Mouse (Mus musculus) urinary bladder, postnatal 10 days (tissue): ENCODE measurements around the gene Mgrn1.

Source experiments
- DNase-seq: peaks from one replicate; pipeline ENCODE4 v3.0.0; 2022; ENCODE audit warnings: low spot score

The Mgrn1 gene

GRCm38 (mm10) chr16:4885760-4886689 lies at the start of gene Mgrn1:
Gene Mgrn1 (plus strand): TSS chr16:4886249.
- DNase-seq, result no peak

DNA sequence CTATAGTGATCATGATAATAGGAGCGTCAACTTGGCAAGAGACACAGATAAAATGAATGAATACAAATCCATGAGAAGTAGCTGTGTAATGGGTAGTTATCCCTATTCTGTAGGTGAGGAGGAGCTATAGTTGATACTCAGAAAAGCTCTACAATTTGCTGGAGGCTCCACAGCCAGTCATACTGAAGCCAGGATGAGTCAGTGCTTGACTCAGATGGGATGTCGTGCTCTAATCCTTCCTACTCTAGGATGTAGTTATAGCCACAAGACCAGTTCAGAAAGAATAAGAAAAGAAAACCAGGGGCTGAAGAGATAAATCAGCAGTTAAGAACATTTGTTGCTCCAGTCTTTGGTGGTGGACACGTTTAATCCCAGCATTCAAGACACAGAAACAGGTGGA lies 48.4 kb upstream of the Mgrn1 start:
- no peak for DNase-seq

GRCm38 (mm10) chr16:4839552-4839951 lies 46.5 kb upstream of the Mgrn1 start:
- no peak for DNase-seq

DNA sequence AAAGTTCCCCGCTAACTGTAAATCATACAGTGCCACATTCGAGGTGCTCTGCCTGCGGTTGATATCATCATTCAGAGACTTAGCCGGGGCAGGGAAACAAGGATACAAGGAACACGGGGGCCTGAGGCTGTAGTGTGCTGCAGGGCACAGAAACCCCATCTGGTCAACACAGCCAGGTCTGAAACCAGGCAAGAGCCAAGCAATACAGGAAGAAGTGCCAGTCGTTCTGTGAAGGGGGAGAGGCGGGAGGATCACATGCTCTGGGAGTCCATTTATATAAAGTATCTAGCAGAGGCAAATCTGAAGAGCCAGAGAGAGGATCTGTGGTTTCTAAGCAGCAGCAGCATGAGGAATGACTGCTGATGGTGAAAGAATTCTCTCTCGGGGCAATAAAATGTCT lies 45.8 kb upstream of the Mgrn1 start:
- no peak for DNase-seq

- DNase-seq, result no peak
Measured at GRCm38 (mm10) chr16:4847041-4847440, 39.0 kb upstream of the Mgrn1 start.

DNA sequence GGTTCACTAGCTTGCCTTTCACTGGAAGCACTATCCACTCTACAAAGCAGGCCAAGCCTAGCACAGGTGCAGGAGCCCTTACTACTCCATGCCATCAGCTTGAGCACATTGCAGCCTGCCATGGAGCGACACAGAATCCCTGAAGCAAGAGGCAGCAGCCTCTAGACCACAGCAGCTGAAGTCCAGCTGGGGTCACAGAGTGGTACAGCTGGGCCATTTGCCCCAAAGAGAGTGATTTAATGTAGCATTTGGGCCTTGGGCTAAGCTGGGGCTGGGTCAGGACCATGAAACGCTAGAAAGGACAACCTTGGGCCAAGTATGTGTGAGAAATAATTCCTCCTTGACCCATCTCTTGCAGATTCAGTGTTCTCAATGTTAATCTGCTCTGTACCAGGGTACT lies 38.0 kb upstream of the Mgrn1 start:
- no peak for DNase-seq

DNA sequence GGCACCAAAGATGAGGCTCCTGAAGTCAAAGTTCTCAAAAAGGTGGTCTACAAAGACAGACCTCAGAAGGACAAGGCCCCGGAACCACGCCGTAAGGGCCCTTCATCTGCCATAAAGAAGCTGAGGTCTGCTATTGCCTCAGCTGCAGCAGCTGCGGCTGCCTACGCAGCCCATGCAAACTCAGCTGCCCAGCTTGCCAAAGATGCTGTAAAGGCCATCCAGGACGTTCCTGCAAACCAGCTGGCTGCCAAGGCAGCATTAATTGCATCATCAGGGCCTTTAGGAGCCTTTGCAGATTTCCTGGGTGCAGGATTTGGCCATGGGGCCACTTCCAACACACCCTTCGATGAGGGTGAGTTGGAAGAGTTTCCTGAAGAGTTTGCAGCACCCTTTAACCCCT lies 35.7 kb upstream of the Mgrn1 start:
- DNase-seq, result no peak

- DNase-seq, result no peak
Measured at GRCm38 (mm10) chr16:4850938-4851628, 35.0 kb upstream of the Mgrn1 start.

GRCm38 (mm10) chr16:4855046-4855650 lies 30.9 kb upstream of the Mgrn1 start:
- no peak for DNase-seq

DNA sequence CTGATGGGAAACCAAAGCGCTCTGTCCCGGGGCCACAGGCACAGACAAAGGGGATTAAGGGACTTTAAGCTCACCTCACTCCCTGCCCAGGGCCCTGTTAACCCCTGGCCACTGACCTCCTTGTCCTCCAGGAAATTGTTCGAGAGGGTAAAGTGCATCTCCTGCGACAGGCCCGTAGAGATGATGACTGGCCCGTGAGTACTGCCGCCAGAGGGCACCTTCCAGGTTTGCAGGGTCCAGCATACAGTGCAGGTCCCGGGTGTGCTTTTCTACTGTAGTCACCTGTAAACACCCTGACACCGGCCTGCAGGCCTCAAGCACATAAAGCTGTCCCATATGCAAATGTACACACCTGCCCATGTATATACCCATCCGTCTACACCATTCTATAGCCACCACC lies 24.7 kb upstream of the Mgrn1 start:
- DNase-seq, result no peak

DNA sequence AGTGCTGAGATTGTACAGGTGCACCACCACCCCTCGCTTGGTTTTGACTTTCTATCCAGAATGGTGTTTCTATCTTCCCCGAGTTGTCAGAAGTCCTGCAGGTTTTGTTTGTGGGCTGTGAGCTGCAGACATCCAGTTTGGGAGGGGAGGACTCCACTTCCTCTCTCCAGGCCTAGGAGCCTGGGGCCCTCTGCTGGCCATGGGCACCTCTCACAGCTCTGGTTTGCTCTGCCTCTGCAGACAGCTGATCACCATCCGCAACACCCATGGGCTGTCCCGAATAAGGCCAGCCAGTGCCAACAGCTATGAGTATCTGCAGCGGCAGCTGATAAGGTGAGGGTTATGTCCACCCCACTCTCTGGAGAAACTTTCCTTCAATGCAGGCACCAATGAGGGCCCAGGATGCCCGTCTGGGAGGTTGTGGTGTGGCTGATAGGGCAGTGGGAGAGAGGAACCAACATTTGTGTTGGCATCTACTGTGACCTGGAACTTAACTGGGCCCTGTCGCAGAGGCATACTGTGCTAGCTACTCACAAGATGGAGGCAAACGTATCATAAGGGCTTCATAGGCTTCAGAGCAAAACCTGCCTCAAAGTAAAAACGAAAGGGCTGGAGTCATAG lies 23.1 kb upstream of the Mgrn1 start:
- DNase-seq, result peak; percentile 45

DNA sequence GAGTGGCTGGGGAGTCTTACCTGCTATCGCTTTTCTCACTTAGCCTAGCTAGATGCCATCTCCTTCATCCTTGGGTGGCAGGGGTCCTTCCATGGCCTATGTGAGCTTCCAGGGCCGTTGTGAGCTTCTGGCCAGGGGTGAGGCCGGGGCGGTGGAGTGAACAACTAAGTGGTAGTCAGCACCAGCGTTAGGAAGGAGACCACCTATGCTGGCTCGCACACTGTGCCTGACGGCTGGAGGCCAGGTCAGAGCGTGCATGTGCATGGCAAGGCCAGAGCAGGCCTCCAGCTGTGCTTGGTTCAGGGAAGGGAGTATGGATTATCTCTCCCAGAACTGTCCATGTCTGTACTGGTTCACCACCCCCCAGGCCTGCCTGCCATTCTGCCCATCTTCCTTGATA lies 22.3 kb upstream of the Mgrn1 start:
- no peak for DNase-seq

GRCm38 (mm10) chr16:4866101-4866695 lies 19.9 kb upstream of the Mgrn1 start:
- DNase-seq, result no peak

- DNase-seq, result no peak
Measured at GRCm38 (mm10) chr16:4870490-4870889, 15.6 kb upstream of the Mgrn1 start.

GRCm38 (mm10) chr16:4871926-4872325 lies 14.1 kb upstream of the Mgrn1 start:
- no peak for DNase-seq

GRCm38 (mm10) chr16:4875198-4876032 lies 10.6 kb upstream of the Mgrn1 start:
- no peak for DNase-seq

GRCm38 (mm10) chr16:4876033-4876680 lies 9.9 kb upstream of the Mgrn1 start:
- DNase-seq, result no peak

GRCm38 (mm10) chr16:4877195-4877594 lies 8.9 kb upstream of the Mgrn1 start:
- DNase-seq, result no peak

DNA sequence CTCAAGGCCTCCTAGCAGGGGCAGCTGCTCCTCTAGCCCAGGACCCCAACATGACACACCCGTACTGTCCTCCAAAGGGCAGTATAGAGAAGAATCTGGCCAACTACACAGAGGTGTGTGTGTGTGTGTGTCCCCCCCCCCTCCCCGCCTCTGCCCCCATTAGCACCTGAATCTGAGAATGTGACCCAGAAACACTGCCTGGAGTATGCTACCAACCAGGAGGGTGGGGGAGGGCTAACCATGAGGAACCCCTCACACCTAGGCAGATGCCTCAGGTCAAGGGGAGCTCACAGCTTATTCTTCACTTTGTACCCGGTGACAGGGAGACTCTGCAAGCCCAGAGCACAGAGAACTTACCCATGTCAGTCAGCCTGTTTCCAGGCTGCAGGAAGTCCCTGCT lies 8.3 kb upstream of the Mgrn1 start:
- DNase-seq, result no peak

DNA sequence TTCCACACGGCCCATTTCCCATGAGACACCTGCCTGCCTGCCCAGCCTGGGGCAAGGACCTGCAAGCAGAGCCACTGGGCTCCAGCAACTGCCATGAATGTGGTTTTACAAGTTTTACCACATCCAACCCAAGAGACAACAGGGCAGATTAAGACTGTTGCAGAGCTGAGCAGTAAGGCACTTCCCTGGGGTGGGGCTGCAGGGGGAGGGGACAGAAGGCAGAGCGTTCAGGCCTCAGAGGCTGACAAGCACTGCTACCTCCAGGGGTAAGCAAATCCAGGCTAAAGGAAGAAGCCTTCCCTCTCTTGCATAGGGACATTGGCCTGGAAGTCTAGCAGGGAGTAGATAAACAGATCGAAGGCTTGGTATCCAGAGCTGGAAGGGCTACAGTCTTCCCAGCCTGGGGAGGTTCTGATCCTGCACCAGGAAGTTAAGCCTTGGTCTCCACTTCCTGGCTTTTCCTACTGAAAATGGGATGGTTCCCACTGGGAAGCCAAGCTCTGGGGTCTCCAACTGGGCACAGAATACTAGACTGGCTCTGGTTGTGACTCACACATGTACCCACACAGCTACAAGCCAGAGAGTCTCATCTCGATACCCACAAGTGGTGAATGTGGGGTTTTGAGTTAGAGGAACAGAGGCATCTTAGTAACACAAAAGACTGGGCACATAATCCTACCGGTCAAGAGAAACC lies 7.7 kb upstream of the Mgrn1 start:
- no peak for DNase-seq
